Mouse (Mus musculus) megakaryocyte-erythroid progenitor cell, adult 5-6 weeks (primary cell): ENCODE measurements at regions not wholly inside any gene's neighbourhood (a gene's known extent, or its start where the extent isn't known, plus 50 kb on each side); places are given as distances from the start of the nearest gene placed in this dataset.

Source experiments
- ATAC-seq: replicated peaks from 2 replicates; pipeline ENCODE4 v1.8.0; 2016; ENCODE audit warnings: mild to moderate bottlenecking, inconsistent platforms; ENCODE audit not compliant: severe bottlenecking, poor library complexity, low FRiP score, low TSS enrichment

- ATAC-seq = no peak; the same call in 1 of the 2 replicates
Measured at GRCm38 (mm10) chr4:95105424-95105823, 53.4 kb upstream of the Jun start.

GRCm38 (mm10) chr4:95105926-95106622 lies 54.1 kb upstream of the Jun start:
- ATAC-seq = peak; percentile 70

DNA sequence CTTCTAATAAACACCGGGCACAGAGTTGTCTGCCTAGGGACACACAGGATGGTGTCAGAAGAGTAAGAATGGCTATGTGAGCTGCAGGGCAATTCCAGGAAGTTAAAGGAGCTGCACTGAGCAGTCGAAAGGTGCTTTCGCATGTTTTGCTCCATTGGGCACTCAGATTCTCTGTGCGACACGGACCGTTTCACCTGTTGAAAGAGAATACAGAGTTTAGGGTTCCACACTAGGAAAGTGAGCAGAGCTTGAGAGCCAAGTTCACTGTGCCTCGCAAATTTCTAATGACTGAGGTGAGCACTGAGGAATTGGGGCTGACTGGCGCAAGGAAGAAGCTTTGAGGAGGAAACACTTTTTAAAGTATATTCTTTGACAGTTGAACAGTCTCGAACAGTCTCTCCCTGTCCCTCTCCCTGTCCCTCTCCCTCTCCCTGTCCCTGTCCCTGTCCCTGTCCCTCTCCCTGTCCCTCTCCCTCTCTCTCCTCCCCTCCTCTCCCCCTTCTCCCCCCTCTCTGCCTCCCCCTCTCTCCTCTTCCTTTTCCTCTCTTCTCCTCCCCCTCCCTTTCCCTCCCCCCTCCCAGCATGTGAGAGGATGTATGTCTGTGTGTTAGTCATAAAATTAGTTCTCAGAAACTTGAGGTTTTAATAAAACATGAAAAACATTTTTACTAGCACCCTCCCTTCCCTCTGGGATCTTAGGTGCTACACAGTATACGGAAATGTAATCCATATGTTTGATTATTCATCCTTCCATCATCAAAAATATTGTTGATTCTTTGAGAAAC lies 55.1 kb upstream of the Jun start:
- ATAC-seq = 0 out of 2 replicates have a peak, but pooled peaks have one; percentile 32

GRCm38 (mm10) chr4:95108811-95109210 lies 56.8 kb upstream of the Jun start:
- ATAC-seq = no peak

- no peak for ATAC-seq
Measured at GRCm38 (mm10) chr4:95110828-95111227, 58.8 kb upstream of the Jun start.

- ATAC-seq = peak; percentile 98
Measured at GRCm38 (mm10) chr4:95117158-95117681, 65.2 kb upstream of the Jun start.

- no peak for ATAC-seq
Measured at GRCm38 (mm10) chr4:95120876-95121275, 68.9 kb upstream of the Jun start.

- ATAC-seq = no peak
Measured at GRCm38 (mm10) chr4:95125346-95125745, 73.3 kb upstream of the Jun start.

DNA sequence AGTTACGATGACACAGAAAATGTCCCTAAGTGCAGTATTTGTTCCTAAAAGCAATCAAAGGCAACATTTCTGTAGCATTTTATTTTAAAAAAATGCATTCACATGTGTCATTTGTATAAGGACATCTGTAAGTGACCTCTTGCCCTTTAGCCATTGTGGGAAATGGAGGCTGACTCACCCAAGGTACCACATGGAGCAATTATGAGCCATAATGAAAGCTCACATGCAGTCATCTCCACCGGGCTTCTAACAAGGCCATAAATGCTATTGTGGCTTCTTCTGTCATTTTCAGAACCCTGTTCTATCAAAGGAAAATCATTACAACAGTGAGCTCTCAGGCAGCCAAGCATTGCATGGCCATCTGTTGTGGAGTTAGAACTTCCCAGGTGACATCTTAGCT lies 75.9 kb upstream of the Jun start:
- ATAC-seq = no peak

DNA sequence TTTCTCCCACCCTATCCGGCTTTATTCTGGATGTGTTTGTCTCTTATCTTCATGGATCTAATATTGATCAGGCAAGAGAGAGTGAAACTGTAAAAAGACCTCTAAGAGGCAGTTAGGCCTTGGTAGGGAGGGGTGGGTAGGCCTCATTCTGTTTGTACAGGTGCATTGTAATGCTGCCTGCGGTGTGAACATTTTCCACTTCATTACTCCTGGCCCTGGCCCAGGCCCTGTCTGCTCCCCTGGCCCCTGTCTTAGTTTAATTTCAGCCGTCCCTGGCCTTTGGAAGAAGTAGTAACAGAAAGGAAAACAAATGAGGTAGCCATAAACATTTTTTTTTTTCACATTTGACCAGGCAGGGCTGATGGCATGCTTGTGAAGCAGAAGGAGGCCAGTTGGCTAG lies 81.8 kb upstream of the Jun start:
- no peak for ATAC-seq

GRCm38 (mm10) chr4:95134611-95135010 lies 82.6 kb upstream of the Jun start:
- ATAC-seq = no peak

DNA sequence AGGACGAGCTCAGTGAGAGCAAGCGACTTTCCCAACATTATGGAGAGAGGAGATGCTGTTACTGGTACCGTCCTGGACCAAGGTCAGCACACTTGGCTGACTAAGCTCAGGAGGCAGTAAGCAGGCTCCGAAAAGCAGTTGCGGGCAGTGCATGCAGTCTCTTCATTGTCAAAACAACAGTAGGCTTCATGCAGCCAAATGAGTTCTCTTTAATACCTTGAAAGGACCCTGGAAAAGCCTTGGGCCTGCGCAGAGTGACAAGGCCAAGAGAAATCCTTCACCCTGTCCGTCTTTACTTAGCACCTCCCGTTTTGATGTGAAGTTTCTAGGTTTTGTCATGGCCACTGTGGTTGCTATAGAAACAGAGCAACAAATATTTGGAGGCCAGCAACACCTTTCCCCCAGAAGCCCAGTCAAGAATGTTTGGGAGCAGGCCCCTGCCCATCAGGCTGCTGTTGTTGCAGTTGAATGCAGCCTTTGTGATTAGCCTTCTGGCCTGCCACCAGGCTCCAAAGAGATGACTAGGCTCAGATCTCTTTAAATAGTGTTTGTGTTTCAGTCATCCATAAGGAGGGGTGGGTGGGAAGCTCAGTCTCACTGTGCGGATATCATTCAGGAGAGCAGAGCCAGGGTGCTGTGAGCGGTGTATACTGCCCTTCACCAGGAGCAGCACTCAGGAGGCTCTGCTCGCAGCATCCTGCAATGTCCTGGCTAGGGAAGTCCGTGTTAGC lies 85.6 kb upstream of the Jun start:
- ATAC-seq = no peak

DNA sequence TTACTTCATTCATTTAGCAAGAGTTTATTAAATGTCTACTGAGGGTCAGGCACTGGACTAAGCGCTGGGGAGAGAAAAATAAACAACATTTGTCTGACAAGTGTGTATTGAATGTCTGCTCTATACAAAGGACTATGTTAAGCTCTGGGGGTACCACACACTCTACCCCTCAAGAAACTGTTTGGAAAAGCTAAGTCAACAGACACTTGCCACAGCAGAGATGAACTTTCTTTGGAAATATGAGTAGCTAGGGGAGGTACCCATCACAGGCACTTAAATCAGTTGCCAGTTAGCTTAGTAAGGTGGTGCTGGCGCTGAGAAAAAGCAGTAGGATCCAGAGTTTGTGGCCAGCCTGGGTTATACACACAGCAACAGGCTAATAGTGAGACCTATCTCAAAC lies 86.7 kb upstream of the Jun start:
- ATAC-seq = no peak

DNA sequence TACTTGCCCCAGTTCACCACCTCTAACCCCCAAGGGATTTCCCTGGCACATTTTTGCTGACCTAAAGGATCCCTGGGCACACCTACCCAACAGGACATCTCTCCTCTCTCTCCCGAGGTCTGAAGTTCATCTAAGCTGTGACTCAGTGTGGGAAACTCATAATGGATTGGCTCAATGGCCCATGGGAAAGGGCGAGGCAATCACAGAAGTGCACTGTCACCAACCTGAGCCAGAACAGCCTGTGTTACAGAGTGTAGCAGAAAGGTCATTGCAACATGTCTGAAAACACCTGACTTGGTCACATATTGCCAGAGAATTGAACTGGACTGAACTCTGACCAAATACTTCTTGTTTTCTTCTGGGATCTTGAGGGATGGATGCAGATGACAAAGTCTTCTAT lies 89.2 kb upstream of the Jun start:
- ATAC-seq = no peak

GRCm38 (mm10) chr4:95143130-95143529 lies 91.1 kb upstream of the Jun start:
- no peak for ATAC-seq

DNA sequence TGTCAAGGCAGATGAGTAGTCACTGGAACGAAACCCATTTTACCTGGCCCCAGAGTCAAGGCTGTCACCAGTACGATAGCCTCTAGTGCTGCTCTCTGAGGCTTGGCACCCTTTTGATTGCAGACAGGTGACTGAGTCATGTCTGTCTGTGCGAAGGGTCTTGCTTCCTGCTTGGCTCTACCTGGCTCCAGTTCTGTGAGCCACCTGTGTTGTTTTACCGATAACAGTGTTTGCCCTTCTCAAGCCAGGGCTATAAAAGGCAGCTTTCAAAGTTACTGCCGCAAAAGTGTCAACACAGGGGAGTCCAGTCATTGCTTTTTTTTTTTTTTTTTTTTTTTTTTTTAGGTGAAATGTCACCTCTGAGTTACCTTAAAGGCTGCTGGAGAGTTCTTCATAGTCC lies 91.6 kb upstream of the Jun start:
- no peak for ATAC-seq

DNA sequence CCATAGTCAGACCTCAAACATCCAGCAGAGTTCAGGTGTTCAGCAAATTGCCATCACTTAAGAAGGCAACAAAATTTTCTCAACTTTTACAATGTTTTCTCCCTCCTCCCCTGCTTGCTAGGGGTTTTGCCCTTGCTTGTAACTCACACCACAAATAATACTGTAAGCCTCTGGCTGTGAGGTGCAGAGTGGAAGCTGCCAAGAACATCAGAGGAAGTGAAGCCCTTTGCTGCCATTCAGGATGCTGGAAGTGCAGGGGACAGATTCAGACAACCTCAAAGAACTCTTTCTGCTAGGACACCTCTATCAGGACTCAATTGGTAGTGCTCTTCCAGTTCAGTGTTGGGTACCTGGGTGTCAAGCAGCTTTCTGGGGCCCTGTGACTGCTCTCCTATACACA lies 92.4 kb upstream of the Jun start:
- no peak for ATAC-seq

- no peak for ATAC-seq
Measured at GRCm38 (mm10) chr4:95146268-95146667, 94.2 kb upstream of the Jun start.

DNA sequence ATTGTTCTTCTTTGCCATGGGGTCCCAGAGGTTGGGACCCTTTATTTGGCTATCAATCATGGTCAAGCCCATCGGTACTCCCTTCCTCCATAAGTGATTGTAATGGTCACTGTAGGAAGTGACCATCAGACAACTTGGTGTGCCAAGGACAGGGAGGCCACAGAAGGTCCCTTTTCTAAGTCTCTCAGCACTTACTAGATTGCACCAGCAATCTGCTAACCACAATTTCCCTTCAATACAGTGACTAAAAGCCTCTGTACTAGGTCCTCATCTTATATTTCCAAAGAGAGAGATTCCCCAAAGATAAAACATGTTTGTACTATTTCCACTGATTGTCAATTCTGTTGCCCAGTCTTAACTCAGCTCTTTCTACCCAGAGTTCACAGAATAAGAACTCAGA lies 96.6 kb upstream of the Jun start:
- ATAC-seq = no peak

DNA sequence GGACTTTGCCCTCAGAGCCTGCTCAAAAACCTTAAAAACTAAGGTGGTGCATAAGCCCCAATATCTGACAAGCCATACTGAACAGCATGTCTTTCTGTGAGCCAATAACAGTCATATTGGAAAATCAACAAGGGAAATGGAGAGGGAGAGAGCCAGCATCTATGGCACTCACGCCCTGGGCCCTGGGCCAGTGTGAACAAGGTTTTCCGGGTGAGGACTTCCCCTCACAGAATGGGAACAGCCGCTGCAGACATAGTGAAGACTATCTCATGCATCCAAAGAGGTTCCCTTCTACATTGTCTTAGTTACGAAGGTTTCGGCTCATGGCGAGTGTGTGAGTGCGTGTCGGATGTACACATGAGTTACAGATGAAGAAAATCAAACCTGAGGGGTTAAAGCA lies 99.7 kb upstream of the Jun start:
- no peak for ATAC-seq
